Mouse (Mus musculus) cerebellum, postnatal 4 days (tissue): ENCODE results near the gene Nfkbid.
"Not testable (repeated sequence)": the region's sequence is repeated elsewhere in the genome, so short reads cannot be mapped to it uniquely, and the experiment has no call there.

ENCODE experiments used
- DNase-seq, 2 experiments: peaks; one replicate each; pipeline ENCODE4 v3.0.0; 2022; ENCODE audit warnings: low spot score in 2 of 2, mixed read lengths in 1 of 2

Nfkbid gene

GRCm38 (mm10) chr7:30463996-30464395 is 42.5 kb downstream of the Nfkbid start:
- DNase-seq: no peak

GRCm38 (mm10) chr7:30464816-30465300 is 43.3 kb downstream of the Nfkbid start:
- DNase-seq: no peak

DNA sequence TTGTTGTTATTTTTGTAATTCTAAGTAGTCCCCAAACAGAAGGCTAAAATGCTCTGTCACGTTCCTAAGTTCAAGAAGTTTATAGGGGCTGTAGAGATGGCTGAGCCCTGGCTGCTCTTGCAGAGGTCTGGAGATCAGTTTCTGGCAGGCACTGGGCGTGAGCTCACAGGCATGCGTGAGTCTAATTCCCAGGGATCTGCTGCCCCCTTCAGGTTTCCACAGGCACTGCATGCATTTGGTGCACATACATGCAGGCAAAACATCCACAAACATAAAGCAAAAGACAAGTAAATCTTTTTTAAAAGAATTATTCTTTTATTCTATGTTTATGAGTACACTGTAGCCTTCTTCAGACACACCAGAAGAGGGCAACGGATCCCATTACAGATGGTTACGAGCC is 50.9 kb downstream of the Nfkbid start:
- DNase-seq: peak in 1 of 2 experiments; percentile 70

GRCm38 (mm10) chr7:30474999-30475398 is 53.5 kb downstream of the Nfkbid start:
- DNase-seq: no peak

DNA sequence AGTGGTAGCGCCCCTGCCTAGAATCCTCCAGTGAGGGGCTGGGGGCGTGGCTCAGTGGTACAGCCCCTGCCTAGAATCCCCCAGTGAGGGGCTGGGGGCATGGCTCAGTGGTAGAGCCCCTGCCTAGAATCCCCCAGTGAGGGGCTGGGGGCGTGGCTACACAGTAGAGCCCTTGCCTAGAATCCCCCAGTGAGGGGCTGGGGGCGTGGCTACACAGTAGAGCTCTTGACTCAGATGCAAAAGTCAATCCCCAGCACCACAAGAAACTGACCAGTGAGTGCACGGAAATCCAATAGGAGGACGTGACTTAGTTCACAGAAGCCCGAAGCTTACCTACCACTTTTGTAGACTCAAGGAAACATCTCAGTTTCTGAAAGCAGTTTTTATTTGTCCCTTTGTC is 54.6 kb downstream of the Nfkbid start:
- DNase-seq: not testable (repeated sequence)

GRCm38 (mm10) chr7:30477415-30478381 is 56.2 kb downstream of the Nfkbid start:
- DNase-seq: no peak
